Mouse (Mus musculus): ENCODE data around the gene Trim44. TPM values are rescaled to one million over a fixed set of nuclear protein-coding genes. Genes with fewer than 3 reads are reported as not detected.
A peak's percentile ranks its signal among the peaks of the same experiment; 100 is the strongest.

Gene Trim44
- 100 to 1,000 TPM; 173 to 177 TPM for total RNA-seq (2021)

DNA sequence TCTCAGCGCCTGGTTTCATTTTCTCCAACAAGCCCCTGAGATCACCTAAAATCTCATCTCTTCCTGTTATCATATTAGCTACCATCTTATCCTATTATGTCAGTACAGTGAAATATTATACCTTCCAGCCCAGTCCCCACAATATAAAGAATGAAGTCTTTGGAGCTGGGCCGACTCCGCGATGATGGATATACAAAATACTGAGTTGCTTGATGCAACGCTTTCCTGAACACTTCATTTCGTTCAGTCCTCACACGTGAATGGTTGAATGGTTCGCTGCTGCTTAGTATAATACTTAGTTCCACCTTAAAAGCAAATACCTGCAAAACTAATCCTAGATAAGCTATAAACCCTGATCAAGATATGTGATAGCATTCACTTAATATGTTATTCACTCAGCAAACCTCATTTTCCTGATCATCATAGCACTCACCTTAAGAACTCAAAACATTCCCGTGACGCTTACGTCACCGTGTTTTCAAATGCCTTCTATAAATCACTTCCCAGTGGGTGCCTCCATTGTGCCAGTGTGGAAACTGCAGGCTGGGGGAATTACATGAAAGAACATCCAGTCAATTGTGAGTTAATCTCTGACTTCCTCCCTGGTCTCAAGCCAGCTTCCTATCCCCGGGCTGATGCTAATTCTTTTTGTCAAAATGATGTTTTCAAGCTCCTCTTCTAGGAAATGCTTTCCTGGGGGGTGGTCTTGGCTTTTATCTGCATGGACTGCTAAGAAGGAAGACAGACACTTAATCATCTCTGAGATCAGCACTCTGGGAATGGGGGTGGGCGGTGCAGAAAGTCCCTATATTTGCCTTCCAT lies at the start of gene Trim44:
Gene Trim44 (minus strand): TSS at position 466 of the 822 bp plus-strand sequence.
- no peak for DNase-seq (ENCODE audit: low spot score in 2 of 2)
- intact Hi-C loops (cut with DNase I): no loop called here

DNA sequence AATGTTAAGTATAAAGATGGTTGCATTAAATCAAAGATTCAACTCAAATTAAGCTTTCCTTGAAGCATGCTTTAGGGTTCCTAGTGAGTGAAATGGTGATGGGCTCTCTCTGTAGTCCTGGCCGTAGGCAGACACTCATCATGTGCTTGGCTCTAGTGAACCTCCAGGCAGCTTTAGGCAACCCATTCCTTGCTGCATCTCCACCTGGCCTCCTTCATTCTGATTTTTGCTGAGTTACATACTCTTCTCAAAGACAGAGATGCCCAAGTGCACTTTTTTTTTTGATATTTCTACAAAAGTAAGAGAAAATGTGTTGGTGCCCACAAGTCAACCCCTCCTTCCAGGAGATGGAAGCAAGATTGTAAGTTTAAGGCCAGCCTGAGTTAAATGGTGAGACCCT lies 47.5 kb upstream of the Trim44 start:
- intact Hi-C loops (cut with DNase I): loop anchor here (10.0 kb wide), 1 partner anchor 750 kb away; no protein-coding TSS in a partner anchor
- no peak for DNase-seq (ENCODE audit: low spot score in 2 of 2)

DNA sequence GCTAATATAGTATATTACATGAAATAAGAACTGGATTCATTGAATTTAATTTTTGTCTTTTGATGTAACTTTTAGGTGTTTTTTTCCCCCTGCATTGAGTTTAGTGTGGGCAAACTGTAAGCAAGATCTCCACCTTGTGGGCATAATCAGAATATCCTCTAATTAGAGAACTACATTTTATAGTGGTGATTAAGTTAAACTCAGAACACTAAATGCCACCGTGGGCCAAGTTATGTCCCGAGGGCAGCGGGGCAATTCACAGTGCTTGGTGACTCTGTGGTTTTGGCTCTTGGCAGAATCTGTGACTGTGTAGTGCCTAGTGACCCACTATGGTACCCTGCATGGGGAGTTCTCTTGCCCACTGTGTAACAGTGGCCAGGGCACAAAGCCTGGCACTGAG lies 45.8 kb upstream of the Trim44 start:
- intact Hi-C loops (cut with DNase I): loop anchor here (1.0 to 10.0 kb wide), 4 partner anchors 421 to 749 kb away; no protein-coding TSS in a partner anchor
- DNase-seq (ENCODE audit: low spot score in 2 of 2): no peak

DNA sequence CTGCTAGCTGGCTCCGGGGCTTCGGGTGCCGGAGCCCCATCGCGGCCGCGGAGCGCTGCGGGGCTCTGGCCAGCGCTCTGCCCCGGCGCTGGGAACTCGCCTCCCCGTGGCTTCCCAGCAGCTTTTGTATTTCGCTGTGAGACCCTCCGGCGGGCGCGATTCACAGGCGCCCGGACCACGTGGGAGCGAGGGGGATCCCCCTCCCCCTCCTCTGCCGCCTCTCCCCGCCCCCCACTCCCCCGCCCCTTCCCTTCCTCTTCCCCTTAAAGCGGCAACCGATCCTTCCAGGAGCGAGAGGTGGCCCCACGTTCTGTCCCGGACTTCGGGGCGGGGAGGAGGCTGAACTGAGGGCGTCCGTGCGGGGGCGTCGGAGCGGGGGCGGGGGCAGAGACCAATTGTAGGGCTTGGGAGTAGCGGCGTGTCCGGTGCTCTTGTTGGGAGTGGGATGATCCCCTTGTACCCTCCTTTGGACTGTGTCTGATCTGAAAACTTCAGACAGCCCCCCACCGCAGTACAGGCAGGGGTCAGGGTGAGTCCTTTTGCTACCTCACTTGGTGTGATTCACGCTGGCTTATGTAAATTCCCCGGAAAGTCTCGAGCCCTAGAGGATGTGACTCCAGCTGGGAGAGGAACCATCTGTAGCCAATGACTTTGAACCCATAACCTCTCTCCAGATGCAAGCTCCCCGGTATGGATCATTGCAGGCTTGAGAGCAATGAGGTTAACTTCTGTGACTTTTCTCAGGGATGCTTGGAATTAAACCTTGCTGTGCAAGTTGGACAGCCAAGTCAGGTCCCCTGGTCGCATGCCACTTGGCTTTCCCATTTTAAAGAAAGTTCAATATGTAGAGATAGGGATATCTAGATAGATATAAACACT lies 44.3 kb upstream of the Trim44 start, which contains the start of gene Fjx1:
Gene Fjx1 (minus strand): TSS at position 829 of the 879 bp plus-strand sequence.
- intact Hi-C loops (cut with DNase I): loop anchor here (2.0 to 10.0 kb wide), 5 partner anchors 51 to 747 kb away; no protein-coding TSS in a partner anchor

DNA sequence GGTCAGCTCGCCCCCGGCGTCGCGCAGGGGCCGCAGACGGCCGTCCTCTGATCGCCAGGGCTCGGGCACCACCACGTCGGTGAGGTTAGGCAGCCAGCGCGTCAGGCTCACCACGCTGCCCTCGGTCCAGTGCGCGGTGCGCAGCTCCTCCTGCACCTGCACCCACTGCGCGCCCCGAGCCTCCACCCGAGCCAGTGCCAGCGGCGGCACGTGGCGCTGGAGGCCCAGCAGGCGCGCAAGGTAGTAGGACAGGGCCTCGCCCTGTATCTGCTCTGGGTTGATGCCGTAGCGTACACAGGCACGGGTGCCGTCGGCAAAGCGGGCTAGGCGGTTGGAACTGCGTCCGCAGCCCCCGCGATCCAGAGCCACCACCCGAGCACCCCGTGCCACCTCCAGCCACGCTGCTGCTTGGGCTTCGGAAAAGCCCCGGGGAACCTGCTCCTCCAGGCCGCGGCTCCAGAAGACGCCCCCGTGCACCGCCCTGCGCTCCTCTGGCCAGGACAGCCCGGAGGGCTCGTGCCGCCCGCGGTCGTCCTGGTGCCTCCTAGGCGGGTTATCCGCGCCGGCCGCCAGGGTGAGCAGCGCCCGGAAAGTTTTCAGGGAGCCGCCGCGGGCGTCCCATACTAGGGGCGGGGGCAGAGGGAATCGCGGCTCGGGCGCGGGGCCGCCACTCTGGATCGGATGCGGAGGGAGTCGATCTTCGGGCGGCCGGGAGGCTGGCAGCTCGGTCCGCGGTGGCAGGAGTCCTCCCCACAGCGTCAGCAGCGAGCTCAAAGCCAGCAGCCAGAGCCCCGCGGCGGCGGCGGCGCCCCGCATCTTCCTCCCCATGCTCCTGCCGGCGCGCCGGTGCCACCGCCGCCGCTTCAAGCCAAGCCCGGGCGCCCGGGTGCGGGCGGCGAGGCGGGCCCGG lies 43.4 kb upstream of the Trim44 start:
- intact Hi-C loops (cut with DNase I): loop anchor here (2.0 to 10.0 kb wide), 5 partner anchors 50 to 746 kb away; no protein-coding TSS in a partner anchor
- DNase-seq (ENCODE audit: low spot score in 2 of 2): peak; percentile 67 to 74

More for the DNA sequence above, 44.3 kb upstream of the Trim44 start, which contains the start of gene Fjx1:
- DNase-seq (ENCODE audit: low spot score in 2 of 2): peak in 1 of 2 experiments; percentile 19

DNA sequence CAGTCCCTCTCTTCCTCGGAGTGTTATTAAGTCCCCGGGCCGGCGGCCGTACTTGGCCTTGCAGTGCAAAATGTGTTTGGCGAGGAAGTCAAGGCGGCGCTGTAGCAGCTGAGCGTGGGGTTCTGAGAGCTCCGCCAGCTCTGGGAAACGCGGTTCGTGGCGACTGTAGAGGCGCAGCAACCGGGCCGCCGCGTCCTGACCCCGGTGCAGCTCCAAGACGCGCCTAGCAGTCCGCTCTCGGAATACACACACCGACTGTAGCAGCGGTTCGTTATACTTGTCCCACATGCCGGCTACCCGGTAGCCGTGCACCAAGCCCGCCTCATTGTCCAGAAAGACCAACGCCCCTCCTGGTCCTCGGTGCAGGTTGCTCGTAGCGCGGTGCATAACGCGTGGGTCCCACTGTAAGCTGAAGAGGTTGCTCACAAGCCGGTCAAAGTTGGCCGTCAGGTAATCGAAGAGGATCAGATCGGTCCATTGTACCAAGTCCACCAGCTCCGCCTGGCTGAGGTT lies 42.7 kb upstream of the Trim44 start:
- DNase-seq (ENCODE audit: low spot score in 2 of 2): peak; percentile 57 to 73
- intact Hi-C loops (cut with DNase I): loop anchor here (2.0 to 10.0 kb wide), 5 partner anchors 50 to 746 kb away; no protein-coding TSS in a partner anchor

DNA sequence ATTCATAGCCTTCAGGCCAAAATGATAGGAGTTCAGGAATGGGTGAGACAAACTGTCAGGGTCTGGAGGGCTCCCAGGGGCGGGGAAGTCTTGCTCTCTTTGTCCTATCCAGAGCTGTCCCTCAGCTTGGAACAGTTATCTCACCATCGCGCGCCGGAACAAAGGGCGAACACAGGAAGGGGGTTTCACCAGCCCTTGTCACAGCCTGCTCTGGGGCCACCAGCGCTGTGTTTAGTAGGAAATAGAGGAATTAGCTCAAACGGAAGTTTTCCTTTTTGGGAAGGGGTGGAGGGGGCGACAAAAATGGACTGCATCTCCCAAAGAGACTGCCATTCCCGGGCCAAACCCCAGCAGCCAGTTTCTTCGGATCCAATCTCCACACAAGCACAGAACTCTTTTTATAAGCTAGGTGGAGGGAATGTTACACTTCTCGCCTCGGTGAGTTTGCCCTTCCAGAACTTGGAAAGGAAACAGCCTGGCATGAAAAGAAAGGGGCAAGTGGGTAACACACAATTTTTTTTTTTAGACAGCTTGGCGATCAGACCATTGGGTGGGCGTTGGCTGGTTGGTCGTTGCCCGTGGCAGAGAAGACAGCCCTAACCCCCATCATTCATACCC lies 42.1 kb upstream of the Trim44 start:
- peak in 1 of 2 experiments; percentile 13 for DNase-seq (ENCODE audit: low spot score in 2 of 2)
- intact Hi-C loops (cut with DNase I): loop anchor here (2.0 to 10.0 kb wide), 5 partner anchors 49 to 745 kb away; no protein-coding TSS in a partner anchor

DNA sequence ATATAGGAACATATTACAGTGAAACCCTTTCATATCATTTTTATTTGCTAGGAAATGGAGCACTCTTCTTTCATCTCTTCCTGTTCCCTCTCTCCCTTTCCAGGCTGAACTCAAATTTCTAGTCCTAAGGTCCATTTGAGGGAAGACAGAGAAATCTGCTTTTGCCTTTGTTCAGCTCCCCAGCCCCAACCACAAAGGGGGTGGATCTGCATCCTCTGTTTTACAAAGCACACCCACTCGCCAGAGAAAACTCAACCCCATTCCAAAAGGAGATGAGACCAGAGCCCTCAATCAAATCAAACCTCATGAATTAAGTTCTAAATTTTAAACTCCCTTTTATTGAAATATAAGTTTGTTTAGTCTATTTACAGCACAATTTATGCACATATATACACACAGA lies 41.4 kb upstream of the Trim44 start:
- DNase-seq (ENCODE audit: low spot score in 2 of 2): no peak
- intact Hi-C loops (cut with DNase I): no loop called here

DNA sequence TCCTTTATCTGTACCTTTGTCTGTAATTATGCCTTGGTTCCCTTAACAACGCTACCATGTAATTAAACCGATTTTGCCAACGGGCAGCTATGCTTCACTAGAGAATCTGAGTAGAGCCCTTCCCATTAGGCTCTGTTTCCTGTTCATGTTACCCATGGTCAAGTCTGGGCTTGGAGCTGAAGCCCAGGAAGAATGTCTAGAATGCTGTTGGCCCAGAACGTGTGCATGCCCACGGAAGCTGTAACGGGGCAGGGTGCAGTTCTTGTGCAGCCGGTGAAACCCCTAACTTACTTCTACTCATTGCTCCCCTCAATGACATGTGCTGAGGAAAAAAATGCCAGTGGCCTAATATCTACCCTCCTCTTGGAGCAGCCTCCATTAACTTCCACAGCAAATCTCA lies 40.2 kb upstream of the Trim44 start:
- DNase-seq (ENCODE audit: low spot score in 2 of 2): no peak
- intact Hi-C loops (cut with DNase I): no loop called here

DNA sequence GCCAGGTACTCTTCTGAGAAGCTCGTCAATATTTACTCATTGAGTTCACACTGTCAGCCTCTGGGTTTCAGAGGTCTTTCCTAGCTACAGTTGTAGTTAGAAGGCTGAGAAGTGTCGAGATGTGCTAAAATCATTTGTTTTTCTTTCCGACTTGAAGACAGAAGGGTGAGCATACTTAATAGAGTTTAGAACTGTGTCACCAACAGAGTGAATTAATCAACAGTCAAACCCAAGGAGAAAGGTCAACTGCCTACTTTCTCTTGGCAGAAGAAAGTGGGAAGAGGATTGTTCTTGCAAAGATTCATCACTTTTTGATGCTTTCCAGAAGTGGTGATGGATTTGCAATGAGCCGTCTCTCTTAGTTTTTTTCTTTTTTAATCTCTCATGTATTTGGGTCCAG lies 39.2 kb upstream of the Trim44 start:
- no peak for DNase-seq (ENCODE audit: low spot score in 2 of 2)
- intact Hi-C loops (cut with DNase I): no loop called here

DNA sequence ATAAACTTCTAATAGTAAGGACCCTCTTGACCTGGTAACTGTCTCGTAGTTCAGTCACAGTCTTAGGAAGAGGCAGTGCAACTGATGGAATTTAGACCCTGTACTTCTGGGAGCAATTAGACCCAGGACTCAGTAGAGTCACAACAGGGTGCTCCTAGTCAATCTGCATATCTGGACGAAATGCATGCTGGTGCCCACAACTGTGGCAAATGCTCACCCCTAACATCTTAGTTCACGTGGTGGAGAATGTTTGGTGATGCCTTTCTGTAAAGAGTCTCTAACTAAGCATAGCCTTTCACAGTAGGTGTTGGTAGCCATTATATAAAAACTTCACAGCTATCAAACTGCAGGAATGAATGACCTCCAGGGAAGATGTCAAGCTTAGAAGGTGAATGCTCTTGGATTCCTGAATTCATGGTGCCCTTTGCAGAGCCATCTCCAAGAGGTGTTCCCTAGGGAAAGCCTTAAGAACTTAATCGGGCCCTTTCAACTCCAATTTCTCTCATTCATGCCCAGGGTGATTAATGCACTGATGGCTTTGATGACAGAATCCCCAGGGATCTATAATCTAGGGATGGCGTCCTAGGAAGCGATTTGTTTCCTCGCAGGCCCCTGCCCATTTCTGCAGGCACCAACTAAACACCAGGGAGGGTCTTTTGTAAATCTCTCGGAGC lies 29.9 kb upstream of the Trim44 start:
- intact Hi-C loops (cut with DNase I): no loop called here
- DNase-seq (ENCODE audit: low spot score in 2 of 2): no peak

DNA sequence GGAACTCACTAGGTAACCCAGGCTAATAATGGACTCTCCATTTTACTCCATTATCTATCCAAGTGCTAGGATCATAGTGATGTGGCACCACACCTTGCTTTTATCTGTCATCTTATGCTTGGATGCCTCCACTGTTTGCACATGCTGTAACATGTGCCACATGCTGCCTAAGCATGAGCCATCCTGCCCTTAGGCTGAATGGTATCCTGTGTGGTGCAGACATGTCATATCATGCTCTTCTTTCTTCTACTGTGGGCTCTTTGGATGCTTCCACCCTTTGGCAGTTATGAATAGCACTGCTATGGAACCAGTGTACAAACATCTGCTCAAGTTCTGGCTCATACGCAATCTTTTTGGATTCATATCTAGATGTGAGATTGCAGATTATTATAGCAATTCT lies 26.3 kb upstream of the Trim44 start:
- intact Hi-C loops (cut with DNase I): no loop called here
- no peak for DNase-seq (ENCODE audit: low spot score in 2 of 2)

DNA sequence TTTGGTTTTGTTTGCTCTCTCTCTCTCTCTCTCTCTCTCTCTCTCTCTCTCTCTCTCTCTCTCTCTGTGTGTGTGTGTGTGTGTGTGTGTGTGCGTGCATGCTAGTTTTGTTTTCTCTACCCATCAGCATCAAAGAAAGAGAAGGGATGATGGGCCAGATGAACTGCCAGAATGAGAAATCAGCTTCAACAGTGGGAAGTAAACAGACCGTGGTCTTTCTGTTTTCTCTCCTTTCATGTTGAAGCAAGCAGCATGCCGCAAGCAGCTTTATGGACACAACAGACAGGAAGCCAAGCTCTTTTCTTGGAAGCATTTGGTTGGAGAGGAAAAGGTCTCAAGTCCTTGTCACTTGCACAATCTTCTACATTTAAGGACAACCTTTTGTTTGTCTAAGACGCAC lies 23.5 kb upstream of the Trim44 start:
- intact Hi-C loops (cut with DNase I): no loop called here
- DNase-seq (ENCODE audit: low spot score in 2 of 2): no peak

DNA sequence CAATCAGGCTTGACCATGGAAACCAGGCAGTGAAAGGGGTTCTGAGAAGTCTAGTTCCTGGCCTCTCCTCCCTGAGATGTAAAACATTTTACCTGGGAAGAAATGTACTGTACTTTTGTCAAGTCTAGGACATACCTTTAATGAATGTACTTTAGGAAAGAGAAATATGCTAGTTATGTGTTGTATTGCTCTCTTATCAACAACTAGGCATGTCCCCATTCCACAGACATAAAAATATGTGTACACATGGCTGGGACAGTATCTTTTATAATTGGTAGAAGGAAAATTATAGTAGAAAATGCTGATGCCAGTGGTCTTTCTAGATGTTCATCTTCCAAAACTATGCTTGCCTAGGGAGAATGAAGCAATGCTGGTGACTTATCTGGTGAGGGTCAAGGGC lies 20.3 kb upstream of the Trim44 start:
- intact Hi-C loops (cut with DNase I): no loop called here
- no peak for DNase-seq (ENCODE audit: low spot score in 2 of 2)

DNA sequence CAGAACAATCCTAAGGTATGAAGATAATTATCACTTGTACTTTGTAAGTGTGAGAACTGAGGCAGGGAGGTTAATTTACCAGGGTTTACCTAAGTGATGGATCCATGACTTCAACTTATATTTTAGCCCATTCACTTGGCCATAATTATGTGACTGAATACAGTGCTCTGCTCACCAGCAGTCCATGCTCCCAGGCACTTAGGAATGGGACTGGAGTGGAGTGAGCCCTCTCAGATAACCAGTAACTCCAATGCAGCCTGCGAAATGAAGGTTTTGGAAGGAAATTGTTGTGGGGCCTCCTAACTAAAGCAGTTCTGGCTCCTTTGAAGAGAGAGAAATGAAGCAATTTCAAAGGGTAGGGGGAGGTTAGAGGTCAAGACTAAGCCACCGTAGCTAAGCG lies 18.8 kb upstream of the Trim44 start:
- DNase-seq (ENCODE audit: low spot score in 2 of 2): no peak
- intact Hi-C loops (cut with DNase I): no loop called here

DNA sequence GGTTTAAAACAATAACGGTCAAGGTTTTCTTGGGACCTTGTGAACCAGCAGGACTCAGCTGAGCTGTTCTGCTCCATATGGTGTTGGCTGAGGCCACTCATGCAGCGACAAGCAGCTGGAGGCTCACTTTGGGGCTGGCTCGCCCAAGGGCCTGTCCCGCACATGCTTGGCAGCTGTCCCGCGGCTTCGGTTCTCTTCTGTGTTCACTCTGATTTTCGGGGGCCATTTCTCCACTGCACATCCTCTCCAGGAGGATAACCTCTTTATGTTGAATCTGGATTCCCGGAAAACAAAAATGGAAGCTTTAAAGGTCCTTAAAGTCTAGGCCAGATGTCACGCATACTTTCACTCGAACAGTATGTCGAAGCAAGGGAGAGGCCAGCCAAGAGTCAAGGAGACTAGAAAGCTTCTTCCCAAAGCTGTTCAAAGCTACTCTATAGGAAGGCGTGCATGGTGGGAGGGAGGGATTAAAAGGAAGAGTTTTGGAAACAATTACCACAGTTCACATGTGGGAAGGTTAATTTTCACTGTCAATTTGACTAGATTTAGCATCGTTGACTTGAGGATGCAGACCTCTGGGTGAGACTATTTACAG lies 8.6 kb upstream of the Trim44 start:
- intact Hi-C loops (cut with DNase I): no loop called here
- DNase-seq (ENCODE audit: low spot score in 2 of 2): no peak

DNA sequence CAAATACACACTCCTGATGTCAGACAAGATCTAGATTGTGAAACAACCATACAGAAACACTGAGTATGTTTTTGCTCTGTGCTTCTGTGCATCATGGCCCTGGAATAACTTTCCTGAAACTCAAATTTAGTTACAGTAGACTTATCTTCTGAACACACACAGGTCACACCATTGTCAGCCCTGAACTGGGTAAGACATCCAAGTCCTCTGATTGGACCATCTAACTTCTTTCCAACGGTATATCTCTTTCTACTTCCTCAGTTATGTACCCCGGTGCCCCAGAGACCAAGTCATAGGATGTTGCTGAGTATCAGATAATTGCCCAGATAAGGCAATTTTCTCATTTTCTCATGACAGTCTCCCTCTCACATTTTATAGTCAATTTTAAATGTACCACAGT lies 5.1 kb upstream of the Trim44 start:
- intact Hi-C loops (cut with DNase I): no loop called here

DNA sequence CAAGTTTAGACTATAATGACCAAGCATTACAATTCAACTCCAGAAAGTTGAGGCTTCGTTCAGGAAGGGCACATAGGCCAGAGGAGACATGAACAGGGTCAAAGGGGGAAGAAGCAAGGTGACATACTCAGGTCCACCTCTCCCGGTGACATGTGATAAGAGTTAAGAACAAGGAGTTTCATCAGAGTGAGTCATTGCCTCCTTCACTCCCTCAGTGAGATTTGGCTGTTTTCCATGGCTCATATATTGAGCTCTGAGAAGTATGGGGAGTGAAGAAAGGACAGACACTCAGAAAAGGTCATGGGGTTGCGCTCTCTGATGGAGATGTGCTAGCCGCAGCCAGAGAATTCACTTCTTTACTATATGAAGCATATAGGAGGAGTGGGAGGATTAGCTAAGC lies 3.0 kb upstream of the Trim44 start:
- intact Hi-C loops (cut with DNase I): no loop called here
- no peak for DNase-seq (ENCODE audit: low spot score in 2 of 2)

More for the DNA sequence above, 5.1 kb upstream of the Trim44 start:
- DNase-seq (ENCODE audit: low spot score in 2 of 2): no peak

Data from left cerebral cortex, postnatal 36 days (tissue).